Mouse (Mus musculus): Measurements from ENCODE around the gene Gm49378.

Gene Gm49378

DNA sequence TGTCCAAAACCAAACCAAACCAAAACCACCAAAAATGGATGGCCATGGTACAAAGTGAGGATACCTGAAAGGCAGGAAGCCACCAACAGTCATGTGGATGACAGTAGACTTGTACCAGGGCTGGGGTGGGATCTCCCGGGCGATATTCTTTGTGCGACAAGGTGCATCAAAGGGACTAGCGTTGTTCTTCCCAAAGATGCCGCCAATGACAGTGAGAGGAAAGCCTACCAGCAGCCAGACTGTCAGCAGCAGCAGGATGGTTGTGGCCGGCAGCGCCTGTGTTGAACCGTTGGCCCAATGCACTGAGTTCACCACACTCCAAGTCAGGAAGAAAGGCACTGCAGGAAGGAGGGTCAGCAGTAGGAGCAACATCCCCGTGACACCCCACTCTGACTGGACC is at the start of gene Gm49378:
Gene Gm49378 (minus strand): TSS at position 101 of the 400 bp plus-strand sequence.
- DNase-seq, result no peak

- no peak for DNase-seq
These were observed 44.4 kb upstream of the Gm49378 start for GRCm38 (mm10) chr14:55682118-55682493.

DNA sequence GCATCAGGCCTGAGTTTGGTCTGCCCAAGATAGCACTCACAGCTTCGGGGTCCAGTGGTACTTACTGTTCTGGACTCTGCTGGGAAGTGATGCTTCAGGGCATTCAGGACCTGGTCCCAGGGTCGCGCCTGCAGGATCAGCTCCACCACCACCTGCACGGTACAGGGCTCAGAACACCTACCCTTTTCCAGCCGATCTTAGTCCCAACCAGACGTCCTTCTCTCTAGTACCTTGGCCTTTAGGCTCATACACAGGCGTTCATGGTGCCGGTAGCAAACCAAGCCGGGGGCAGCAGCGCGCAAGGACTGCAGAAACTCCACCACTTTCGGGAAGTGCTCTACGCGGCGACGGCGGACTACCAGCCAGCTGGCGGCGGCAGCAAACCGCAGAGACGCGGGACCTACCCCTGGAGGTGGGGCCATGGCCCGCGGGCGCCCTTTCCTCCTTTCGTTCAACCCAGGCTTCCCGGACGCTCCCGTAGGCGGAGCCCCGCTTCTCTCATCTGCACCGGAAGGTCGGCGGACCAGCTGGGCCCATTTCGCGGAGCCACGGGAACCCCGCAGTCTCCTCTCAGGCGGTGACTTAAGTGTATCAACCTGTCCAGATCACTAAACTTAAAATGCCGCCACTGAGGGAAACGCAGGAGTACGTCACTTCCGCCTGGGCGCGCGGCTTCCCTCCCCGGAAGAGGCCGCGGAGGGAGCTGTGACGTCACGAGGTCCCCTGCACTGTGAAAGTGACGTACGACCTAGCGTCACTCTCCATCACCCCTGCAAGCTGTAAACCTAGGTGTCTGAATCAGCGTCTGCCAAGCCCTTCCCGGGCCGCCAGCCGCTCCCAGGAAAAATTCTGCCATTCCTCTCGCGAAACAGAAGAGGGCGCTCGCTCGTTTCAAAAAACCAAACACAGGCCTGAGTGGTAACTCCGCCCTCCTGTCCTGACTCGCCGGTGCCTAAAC is 43.7 kb upstream of the Gm49378 start, which contains the start of gene Tinf2:
Gene Tinf2 (minus strand): TSS at position 661 of the 958 bp plus-strand sequence.
- DNase-seq, result peak; percentile 99

DNA sequence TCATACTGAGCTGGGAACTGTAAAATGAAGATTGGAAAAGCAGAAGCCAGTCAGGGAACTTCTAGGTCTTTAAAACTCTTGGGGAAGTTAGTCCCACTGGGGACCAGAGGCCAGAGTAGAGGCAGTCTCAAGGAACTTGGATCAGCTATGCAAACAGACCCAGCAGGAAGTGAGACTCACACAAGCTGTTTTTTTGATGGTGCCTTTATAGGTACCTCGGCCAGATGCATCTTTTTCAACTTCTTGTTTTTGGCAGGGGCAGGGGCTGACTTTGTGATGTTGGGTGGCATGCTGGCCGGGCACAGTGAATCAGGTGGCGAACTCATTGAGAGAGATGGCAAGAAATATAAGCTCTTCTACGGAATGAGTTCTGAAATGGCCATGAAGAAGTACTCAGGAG is 39.9 kb upstream of the Gm49378 start:
- peak; percentile 89 for DNase-seq

- no peak for DNase-seq
These were observed 35.0 kb upstream of the Gm49378 start for GRCm38 (mm10) chr14:55672741-55673060.

- DNase-seq, result peak; percentile 99
These were observed 34.4 kb upstream of the Gm49378 start, which contains the start of the genes Gmpr2 and Nedd8 for GRCm38 (mm10) chr14:55671833-55672740. Gene Gmpr2, plus strand, starts transcription at chr14:55671941. Gene Nedd8, minus strand, starts transcription at chr14:55672124.

GRCm38 (mm10) chr14:55671486-55671832 is 33.8 kb upstream of the Gm49378 start:
- no peak for DNase-seq

DNA sequence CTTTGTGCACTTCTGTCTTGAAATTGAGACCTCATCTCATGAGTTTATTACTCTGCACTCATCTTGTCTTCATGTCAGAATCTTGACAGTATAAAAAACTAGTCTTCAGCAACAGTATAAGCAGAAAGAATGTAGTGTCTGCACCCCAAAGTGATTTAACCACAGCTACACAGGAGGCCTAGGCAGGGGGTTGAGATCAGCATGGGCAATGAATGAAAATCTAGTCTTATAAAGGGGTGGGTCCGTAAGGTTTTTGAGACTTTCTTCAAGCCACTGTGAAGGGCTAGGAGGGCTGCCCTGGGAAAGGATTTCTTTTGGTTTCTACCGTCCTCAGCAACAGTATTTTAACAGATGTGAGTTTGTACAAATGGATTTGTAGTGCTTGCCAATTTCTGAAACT is 22.9 kb upstream of the Gm49378 start:
- DNase-seq, result no peak

GRCm38 (mm10) chr14:55659960-55660573 is 22.4 kb upstream of the Gm49378 start, which contains the start of gene Mdp1:
Gene Mdp1, minus strand, starts transcription at chr14:55660508.
- peak; percentile 97 for DNase-seq

- no peak for DNase-seq
These were observed 20.3 kb upstream of the Gm49378 start for GRCm38 (mm10) chr14:55658011-55658410.

- no peak for DNase-seq
These were observed 19.2 kb upstream of the Gm49378 start for GRCm38 (mm10) chr14:55656935-55657334.

DNA sequence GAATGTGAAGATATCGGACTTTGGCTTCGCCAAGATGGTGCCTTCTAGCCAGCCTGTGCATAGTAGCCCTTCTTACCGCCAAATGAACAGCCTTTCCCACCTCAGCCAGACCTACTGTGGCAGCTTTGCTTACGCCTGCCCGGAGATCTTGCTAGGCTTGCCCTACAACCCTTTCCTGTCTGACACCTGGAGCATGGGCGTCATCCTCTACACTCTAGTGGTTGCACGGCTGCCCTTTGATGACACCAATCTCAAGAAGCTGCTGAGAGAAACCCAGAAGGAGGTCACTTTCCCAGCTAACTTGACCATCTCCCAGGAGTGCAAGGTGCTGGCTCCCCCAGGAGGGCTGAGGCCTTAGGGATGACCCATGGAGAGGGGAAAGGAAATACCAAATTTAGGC is 13.8 kb upstream of the Gm49378 start:
- DNase-seq, result no peak

GRCm38 (mm10) chr14:55649884-55650283 is 12.2 kb upstream of the Gm49378 start, which contains the start of gene Tssk4:
Gene Tssk4, plus strand, starts transcription at chr14:55650184.
- DNase-seq, result no peak

DNA sequence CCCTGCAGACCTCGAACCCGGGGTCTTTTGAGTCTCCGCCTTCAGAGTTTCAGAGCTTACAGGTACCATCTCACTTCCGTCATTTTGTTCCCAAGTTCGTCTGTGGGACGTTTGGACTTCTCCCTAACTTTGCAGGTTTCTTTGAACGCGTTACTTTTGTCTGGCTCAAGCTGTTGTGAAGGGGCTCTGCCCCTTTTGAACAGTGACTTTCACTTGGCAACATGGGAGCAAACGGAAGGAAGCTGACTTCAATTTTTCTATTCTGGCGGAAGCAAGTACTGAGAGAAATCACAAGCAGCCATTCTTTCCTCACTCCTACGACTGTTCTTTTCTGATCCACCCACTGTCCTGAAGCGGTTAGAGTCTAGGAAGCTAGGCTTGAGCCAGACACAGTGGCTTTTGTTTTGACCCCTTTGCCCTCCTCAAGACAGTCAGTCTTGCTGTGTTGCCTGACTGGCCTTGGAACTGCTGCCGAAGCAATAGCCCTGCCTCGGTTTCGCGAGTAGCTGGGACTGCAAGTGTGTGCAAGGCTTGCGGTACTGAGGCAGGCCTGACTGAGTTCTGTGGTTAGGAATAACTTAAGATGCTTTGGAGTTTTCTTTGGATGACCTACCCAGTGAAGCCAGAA is 6.7 kb upstream of the Gm49378 start:
- DNase-seq, result peak; percentile 89

- peak; percentile 99 for DNase-seq
These were observed 5.6 kb upstream of the Gm49378 start, which contains the start of gene Tm9sf1 for GRCm38 (mm10) chr14:55643060-55643907. Gene Tm9sf1, minus strand, starts transcription at chr14:55643806.

DNA sequence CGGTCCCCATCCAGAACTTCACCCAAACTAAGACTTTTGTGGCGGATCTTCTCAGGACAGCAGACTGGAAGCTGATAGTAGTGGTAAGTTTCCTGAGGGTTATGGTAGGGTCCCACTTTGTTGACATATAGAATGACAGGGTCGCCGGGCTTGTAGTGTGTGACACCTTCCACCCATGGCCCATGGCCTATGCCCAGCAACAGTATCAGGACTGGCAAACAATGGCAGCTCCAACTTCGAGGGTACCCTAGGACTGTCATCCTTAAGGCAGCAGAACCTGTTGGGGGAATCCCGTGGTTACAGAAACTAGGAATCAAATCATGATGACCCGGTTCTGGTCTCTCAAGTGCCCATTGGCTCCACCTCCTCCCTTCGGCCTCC is 5.0 kb upstream of the Gm49378 start:
- DNase-seq, result no peak

DNA sequence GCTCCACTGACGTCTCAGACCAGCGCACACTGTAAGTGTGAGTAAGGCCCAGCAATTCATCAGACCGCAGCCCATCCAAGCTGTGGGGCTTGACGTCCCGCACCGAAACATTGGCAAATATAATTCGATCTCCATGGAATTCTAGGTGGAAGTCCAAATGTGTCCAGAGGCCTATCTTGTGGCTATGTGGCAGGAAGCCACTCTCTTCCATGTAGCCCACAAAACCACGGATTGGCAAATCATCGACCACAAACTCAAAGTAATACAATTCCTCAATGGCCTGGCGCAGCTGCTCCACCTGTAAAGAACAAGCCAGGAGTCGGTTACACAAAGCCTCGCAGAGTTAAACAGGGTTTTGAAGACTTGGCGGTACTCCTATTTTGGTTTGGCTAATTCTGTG is 3.6 kb upstream of the Gm49378 start:
- no peak for DNase-seq

- peak; percentile 91 for DNase-seq
These were observed 3.1 kb upstream of the Gm49378 start for GRCm38 (mm10) chr14:55640816-55641215.

GRCm38 (mm10) chr14:55635523-55636007 is 2.1 kb downstream of the Gm49378 start, which contains the start of gene Ipo4:
Gene Ipo4, minus strand, starts transcription at chr14:55635957.
- DNase-seq, result peak; percentile 99

DNA sequence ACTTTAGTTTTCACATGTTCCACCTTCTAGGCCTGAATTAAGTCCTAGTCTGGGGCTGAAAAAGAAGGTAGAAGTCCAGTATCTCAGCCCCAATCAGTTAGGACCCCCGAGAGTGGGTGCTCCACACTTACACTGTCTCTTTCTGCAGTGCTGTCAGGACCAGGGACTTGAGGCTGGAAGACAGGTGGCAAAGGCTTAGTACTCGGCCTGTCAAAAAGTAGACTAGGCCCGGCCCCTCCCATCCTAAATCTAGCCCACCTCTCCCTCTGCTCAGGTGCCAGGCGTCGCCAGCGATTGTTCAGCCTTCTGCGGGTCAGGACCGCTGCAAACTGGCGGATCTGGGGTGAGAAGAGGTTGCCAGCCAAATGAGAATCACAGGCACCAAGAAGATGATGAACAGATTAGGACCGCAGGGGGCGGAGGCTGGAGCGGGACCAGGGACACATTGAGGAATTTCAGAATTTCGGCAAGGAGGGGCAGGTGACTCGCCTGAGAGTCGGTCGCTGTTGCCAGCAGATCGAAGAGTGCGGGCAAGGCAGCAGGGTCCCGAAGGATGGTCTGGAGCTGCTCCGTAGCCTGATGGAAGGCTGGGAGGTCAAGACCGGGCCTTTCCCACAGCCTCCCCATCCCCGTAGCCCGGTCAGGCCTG is 2.7 kb downstream of the Gm49378 start:
- DNase-seq, result peak; percentile 96

GRCm38 (mm10) chr14:55629312-55629711 is 8.4 kb downstream of the Gm49378 start:
- peak; percentile 95 for DNase-seq

Data from heart, adult 11 months (tissue).